Mouse (Mus musculus): ENCODE results near the gene Sstr2.

Sstr2 gene

DNA sequence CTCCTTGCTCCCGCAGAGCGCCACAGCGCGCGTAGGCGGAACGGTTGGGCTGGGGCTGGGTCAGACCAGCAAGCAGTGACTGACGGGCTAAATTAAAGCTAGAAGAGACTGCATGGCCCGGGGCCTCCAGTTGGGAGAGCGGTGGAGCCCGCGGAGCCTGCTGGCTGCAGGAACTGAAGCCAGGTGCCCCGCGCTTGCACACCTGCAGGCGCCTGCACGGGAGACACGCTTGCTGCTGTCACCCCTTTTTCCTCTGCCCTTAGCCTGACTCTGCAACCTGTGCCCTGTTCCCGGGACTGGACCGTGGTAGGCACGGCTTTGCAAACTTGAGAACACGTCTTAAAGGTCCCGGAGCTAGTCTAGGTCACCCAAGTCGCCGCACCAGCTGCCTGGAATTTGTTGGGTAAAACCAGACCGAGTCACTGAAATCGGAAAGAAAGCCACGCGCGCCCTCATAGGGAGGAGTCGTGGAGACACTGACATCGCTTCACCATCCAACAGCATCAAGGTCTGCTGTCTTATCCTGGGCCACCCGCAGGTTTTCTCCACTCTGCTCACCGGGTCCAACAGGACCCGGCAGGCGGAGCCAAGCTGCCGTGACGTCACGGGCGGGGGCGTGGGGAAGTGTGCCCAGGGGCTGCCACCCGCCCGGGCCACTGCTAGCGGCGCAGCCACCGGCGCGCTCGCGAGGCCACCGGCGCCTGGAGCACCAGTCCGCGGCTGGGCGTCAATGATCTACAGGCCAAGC is at the start of gene Sstr2:
Gene Sstr2, plus strand, starts transcription at position 671 of the 748 bp plus-strand sequence.
- no peak for DNase-seq (ENCODE audit: low spot score)

GRCm38 (mm10) chr11:113571616-113572015 is 47.5 kb upstream of the Sstr2 start:
- DNase-seq (ENCODE audit: low spot score): no peak

GRCm38 (mm10) chr11:113572641-113573040 is 46.5 kb upstream of the Sstr2 start:
- DNase-seq (ENCODE audit: low spot score): no peak

DNA sequence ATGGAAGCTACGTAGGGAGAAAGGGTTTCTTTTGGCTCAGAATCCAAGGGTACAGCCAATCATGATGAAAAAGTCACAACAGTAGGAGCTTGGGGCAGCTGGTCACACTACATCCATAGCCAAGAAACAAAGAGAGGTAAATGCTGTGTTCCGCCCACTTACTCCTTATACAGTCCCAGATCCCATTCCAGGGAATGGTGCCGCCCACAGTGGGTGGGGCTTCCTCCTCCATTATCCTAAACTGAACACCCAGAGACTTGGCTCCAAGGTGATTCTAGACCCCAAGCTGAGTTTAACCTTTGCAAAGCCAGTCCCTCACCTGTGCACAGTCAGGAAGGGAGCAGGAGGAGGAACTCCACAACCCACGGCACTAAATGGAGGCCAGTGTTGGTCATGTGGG is 41.9 kb upstream of the Sstr2 start:
- no peak for DNase-seq (ENCODE audit: low spot score)

- no peak for DNase-seq (ENCODE audit: low spot score)
These were observed 35.1 kb upstream of the Sstr2 start for GRCm38 (mm10) chr11:113583879-113584661.

DNA sequence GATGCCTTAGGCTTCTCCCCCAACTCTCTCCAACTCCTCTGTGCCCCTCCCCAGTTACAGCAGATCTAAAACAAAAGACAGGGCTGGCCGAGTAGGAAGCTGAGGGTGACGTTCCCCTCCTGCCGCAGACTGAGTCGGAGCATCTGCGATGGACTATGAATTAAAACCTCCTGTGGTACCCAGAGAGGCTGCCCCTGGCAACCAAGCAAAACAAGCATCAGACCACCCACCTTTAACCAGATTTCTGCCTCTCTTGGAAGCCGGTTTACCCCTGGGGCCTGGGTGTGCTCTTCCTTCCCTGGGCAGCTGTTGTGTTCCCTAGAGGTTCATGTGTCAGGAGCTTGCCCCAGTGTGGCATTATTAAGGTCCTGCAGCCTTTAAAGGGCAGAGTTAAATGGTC is 32.7 kb upstream of the Sstr2 start:
- DNase-seq (ENCODE audit: low spot score): no peak

DNA sequence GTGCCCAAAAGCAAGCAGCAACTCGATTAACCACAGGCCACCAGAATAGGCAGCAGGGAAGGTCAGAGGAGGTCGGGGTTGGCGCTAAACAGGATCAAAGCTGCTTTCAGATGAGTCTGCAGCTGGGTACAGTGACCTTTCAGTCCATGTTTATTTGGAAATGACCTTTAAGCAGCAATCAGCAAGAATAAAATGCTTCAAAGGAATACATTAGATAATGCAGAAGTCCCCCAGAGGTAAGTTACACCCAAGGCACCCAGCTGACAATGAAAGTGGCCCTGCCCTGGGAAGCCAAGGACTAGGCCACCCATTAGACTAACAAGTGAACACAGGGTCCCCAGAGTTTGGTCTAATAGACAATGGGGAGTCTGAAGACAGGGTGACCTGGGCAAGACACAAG is 30.2 kb upstream of the Sstr2 start:
- DNase-seq (ENCODE audit: low spot score): no peak

DNA sequence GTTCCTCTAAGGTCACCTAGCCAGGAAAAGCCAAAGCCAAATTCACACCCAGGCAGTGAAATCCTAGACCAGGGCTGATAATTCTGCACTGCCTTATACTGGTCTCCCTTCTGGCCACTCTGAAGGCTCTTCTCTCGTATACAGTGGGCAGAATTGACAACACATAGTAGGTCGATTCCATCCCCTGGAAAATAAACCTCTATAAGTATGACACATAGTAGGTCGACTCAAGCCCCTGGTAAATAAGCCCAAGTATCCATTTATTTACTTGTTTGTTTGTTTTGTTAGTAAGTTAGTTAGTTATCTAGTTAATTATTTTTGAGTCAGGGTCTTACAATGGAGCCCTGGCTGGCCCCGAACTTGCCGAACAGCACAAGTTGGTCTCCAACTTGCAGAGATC is 24.0 kb upstream of the Sstr2 start:
- DNase-seq (ENCODE audit: low spot score): no peak

GRCm38 (mm10) chr11:113597632-113598031 is 21.5 kb upstream of the Sstr2 start:
- DNase-seq (ENCODE audit: low spot score): no peak

DNA sequence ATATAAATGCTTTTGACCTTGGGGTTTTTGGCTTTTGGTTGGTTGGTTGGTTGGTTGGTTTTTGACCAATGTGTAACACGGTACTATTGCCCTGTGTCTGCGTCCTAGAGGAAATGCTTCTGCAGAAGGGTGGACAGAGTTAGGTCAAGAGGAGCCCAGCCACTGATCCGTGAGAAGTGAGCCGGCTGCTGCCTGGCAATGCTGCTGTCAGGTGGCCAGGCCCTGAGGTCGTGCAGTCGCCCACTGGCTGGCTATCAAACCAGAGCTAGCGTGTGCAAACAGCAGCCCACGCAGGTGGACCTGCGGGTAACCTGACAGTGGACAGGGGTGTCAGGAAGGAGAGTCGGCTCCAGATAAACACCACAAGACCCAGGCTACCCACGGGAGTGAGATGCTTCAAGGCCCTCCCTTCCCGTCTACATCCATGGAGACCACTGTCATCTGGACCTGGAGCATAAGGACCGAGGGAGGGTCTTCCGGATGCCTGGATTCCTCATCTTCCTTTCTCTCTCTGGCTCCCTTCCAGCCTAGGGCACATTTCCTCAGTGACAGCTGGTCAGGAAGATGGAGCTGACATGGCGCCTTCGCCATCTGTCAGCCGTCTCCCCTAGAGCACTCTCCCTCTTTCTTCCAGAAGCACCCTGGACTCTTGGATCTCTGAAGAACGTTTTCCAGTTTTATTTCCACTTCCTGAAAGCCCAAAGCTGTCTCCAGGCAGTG is 18.5 kb upstream of the Sstr2 start:
- no peak for DNase-seq (ENCODE audit: low spot score)

DNA sequence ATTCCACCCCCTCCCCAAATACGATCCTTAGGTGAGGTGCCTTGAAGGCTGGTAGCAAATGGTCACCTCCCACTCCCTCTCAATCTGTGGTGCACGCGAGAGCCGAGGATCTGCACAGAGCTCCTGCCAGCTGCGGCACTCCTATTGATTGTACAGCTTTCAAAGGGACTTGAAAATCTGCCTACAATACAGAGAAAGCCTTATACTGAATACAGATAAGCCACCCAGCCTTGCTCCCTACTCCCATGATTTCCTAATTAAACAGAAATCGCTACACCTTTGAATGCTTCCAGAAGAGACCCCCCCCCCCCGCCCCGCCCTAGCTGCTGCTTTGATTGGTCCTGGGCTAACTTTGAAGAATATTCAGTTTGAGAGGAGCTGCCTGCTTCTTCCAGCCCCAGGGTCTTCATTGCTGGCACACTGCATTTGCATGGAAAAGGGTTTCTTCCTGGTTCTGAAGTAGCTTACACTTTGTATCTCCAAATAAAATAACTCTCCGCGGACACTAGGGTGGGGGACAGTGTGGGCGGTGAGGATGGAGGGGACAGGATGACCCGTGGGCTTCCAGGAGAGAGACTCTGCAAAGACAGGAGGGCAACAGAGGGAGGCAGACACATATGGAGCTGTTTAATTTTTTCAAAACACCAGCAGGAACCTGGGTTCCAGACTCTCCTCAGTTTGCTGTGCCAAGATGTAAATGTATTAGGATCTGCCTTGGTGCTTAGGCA is 17.4 kb upstream of the Sstr2 start:
- DNase-seq (ENCODE audit: low spot score): no peak

- DNase-seq (ENCODE audit: low spot score): no peak
These were observed 11.6 kb upstream of the Sstr2 start for GRCm38 (mm10) chr11:113607556-113607955.

- DNase-seq (ENCODE audit: low spot score): no peak
These were observed 9.6 kb upstream of the Sstr2 start for GRCm38 (mm10) chr11:113609581-113609980.

DNA sequence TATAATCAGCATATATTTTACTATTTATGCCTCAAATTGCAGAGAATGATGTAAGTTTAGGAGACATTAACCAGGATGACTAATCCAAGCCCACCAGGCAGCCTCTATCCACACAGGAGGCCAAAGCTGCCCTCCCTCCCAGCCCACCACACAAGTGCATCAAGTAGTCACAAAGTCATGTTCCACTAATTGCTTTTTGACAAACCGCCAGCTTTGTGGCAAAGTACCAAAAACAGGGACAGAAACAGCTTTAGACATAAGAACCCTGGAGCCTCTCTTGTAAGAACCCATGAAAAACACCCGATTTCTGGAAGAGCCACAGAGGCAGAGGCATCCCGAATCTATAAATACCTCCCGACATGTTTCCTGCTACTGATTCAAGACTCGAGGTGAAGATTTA is 8.9 kb upstream of the Sstr2 start:
- no peak for DNase-seq (ENCODE audit: low spot score)

- no peak for DNase-seq (ENCODE audit: low spot score)
These were observed 8.0 kb upstream of the Sstr2 start for GRCm38 (mm10) chr11:113611112-113611646.

DNA sequence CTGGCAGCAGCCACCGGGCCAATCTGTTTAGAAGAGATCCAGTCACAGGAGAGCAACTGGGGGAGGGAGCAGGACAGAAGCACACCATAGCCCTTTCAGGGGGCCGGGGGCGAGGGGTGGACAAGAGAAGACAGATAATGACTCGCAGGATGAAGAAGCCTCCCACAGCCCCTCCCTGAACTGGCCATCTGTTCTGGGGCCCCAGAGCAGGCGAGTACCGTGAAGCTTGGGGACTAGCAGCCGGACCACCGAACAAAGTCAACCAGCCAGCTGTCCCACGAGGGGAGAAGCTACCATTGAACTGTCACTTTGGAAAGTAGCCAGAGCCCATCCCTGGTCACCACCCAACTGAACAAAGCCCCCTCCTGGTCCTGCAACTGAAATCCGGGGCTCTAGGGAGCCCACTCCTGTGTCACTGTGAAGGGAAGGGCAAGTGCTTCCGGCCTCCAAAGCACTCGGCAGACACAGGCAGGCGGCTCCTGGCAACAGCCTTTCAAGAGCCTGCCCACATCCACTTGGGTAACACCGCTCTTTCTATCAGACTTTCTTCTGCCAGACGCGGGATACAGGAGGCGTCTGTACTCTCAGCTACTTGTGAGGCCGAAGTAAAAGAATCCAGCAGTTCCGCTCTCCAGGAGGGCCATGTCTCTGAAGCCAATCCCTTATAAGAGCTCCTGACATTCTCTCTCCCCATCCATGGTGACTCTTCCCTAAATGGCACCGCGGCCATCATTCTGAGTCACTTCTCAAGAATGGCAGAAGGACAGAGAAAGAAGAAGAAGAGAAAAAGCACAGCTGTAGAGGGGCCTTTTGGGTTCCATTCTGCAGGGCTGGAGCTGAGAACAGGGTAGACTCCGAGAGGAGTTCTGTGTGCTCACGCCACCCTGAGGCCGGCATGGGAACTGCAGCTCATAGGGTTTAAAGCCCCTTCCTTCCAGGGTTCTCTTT is 7.2 kb upstream of the Sstr2 start:
- DNase-seq (ENCODE audit: low spot score): no peak

GRCm38 (mm10) chr11:113614476-113614875 is 4.7 kb upstream of the Sstr2 start:
- DNase-seq (ENCODE audit: low spot score): no peak

DNA sequence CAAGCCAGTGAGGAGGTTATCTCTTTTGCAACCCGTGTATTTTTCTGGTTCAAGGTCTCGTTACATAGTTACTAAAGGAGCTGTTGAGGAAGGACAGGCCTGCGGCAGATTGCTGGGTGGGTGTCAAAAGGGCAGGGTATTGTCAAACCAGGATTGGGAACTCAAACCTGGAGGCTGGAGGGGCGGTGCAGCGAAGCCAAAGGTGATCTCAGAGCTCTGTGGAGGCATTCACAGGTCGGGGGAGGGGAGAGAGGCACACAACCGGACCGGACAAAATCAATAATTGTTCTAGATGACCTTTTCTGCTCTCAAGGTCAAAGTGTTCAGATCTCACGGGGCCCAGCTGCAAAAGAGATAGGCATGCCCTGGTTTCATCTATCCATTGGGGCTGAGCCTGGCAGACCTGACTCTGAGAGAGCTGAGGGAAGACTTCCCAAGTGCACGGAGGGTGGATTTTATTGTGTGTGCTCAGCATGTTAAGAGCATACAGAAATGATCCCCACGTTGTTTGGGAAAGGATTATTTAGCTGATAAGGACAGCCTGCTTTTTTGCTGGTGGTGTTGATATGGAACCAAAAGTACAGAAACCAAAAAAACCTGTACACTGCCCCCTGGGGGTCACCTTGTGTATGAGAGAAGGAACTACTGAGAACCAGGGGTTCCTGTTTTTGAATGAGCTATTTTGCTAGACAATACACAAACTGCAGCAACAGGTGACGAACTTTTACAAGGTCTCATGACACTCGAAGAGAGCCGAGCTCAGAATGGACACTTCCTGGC is 1.8 kb upstream of the Sstr2 start:
- DNase-seq (ENCODE audit: low spot score): no peak

- DNase-seq (ENCODE audit: low spot score): no peak
These were observed 855 bp upstream of the Sstr2 start for GRCm38 (mm10) chr11:113618303-113618671.
